Mouse (Mus musculus) kidney, adult 11 months (tissue): ENCODE measurements around the gene Cpeb4.

Experiments
- DNase-seq: peaks from one replicate; pipeline ENCODE4 v3.0.0; 2022

Cpeb4 gene

DNA sequence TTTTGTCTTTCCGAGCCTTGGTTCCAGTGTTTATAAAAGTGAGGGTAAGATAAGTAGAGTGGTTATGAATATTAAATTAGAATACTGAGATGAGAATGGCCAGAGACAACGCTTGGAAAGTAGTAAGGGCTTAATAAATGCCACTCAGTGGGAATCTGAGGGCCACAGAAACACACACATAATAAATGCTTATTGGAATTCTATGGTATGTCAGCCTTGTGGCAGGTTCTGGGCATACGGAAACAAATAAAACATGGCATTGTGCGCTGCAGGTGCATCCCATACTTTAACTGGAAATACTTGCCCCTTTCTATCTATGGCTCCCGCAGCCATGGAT is 24.6 kb upstream of the Cpeb4 start:
- no peak for DNase-seq

DNA sequence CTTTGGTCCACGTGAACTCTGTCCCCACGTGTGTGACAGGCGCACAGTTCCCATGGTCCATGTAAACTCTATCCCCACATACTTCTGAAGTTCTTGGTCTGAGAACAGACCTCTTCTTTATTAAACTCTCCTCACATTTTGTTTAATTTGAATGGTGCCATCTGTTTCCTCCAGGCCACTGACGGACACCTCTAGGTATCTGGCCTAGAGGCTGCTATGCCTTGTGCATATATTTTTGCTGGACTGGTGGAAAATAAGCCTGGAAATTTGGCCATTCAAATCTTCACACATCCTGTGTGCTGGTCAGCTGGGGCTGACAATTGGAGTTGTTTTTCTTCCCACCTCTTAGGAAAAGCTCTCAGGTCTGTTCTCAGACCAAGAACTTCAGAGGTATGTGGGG is 23.3 kb upstream of the Cpeb4 start:
- DNase-seq, result no peak

DNA sequence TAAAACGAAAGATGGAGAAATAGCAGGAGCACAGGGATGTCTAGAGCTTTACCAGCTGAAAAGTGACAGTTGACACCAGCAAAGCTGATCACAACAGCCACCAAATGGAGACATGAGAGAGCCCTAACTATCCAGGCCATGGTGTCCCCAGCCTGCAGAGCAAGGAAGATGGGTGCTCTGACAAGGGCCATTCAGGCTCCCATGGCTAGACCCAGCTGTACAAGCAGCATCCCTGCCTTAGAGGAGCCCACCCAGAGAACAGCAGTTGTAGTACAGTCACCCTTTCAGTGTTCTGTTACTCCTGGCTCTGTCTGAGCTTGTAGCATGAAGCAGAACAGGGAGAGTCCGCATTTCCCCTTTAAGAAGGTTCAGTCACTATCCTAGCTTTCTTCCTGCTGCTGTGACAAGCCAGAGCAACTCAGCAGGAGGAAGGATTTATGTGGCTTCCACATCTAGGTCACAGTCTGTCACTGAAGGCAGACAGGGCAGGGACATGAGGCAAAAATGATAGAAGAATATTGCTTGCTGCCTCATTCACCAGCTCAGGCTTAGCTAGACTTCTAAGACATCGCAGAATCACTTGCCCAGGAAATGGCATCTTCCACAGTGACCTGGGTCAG is 21.7 kb upstream of the Cpeb4 start:
- DNase-seq, result no peak

DNA sequence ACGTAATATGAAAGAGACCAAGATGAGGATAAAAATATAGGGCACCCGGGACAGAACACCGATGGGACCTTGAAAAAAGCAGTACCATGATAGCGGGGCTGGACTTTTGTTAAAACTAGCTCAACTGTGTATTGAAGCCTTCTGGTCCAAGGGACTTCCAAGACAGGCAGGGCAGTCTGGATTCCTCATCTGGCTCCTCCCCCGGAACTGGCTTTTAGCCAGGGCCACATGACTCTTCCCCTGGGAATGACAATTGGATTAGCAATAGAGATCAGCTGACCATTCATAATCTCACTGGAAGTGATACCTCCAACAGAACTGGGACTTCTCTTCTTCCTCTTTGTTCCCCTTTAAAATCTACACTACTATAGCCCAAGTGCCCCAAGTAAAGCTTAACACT is 21.0 kb upstream of the Cpeb4 start:
- DNase-seq, result peak; percentile 76

DNA sequence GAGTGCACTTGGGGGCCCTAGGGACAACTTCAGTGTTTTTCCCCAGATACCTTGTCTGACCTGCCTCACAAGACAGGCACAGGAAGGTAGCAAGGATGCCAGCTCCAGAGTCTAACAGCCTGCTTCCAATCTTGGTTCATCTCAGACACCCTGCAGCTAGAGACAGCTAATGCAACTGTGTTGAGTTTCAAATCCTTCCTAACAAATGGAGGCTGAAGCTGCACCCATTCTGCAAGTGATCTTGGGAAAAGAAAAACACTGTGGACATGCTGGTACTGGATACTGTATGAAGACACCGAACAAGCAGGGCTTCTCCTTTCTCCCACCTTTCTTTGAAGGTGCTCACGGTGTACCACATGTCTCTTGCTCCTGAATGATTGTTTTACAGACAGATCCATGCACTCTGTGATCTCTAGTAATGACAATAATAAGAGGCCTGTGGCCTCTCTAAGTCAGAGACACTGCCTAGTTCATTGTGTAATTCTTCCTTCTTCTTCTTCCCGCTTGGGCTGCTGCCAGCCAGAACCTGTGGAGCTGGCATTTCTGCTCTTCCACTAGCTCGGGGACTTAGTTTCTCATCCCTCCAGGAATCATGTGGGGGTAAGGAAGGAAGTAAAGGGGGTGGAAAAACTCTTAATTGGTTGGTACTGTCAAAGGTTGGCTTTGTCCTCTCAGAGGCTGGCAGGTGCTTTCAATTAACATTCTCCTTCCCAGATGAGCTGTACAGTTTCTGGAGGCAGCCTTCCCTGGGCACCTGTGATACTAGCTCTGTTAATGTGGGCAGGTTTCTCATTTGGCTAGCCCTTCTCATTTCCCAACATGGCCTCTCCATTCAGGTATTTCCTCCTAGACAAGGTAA is 20.1 kb upstream of the Cpeb4 start:
- no peak for DNase-seq

DNA sequence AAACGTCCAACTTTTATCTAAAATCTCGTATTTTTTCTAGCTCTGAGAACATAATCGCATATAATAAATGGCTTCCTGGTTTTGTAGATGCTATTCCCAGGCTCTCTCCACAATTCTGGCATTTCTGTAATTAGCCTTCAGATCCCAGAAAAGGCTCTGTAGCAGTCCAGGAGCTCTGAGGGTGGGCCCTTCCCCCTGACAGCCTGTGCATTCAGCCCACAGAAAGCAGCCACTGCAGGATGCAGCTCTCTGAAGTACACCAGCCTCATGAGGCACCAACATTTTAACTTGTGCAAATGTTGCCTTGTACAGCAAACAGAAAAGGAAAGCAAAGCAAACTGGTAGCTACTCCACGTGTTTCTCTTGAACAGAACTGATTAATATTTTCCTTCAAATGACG is 17.1 kb upstream of the Cpeb4 start:
- DNase-seq, result no peak

DNA sequence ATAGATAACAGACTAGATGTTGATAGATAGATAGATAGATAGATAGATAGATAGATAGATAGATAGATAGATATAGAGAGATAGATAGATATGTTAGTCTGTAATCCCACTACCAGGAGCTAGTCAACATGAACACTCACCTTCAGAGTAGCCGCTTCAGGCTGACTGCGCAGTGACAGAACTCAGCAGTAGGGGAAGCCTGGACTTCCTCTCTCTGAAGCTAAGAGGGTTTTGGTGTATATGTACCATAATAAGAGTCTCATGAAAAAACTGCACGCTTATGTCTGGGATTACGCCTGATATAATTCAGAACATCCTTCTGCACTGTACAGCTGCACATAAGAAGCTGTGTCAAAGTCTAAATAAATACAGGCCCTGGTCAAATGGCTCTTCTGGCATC is 14.5 kb upstream of the Cpeb4 start:
- DNase-seq, result no peak

DNA sequence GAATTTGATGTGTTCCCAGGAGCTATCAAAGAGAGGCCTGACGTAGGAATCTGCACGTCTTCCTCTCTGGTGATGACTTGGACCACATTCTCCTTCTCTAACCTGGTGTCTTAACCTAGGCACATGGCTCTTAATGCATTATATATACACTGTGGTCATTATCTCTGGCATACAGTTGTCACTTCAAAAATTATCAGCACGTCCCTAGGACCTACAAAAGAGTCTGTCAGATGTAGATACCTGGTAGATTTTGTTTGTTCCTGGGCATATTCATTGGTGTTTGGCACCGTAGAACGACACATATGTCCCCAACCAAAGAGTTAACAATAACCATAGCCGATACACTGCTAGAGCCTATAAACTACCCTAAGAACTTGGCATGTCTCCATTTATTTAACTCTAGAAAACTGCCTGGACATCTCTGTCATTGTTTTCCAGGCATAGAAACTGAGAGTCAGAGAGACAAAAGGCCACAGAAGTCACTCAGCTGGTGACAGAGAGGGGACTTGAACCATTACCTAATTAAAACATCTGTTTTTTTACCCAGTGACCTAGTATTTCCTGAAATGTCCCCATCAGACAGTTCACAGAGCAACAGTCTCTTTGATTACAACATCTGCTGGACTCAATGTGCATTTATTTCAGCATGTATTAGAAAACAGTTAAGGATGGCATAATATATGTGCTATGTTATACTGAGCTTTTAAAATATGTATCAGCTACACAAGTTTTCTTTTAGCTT is 10.7 kb upstream of the Cpeb4 start:
- DNase-seq, result no peak

DNA sequence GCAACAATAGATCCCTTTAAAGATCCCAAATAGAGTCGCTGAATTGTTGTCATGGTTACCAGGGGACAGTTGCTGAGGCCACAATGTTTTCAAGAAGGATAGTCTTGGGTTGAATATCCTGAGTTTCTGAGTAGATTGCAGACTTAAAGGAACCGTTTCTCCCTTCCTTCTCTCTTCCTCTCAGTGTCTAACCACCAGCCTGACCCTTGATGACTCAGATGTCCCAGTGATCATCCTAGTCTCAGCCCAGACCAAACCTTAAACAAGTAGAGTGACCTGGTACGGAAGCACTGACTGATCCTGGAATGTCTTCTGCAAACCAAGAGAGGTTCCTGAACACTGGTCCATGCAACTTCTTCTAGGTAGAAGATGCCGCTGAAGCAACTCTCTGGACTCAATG is 4.0 kb upstream of the Cpeb4 start:
- DNase-seq, result no peak

DNA sequence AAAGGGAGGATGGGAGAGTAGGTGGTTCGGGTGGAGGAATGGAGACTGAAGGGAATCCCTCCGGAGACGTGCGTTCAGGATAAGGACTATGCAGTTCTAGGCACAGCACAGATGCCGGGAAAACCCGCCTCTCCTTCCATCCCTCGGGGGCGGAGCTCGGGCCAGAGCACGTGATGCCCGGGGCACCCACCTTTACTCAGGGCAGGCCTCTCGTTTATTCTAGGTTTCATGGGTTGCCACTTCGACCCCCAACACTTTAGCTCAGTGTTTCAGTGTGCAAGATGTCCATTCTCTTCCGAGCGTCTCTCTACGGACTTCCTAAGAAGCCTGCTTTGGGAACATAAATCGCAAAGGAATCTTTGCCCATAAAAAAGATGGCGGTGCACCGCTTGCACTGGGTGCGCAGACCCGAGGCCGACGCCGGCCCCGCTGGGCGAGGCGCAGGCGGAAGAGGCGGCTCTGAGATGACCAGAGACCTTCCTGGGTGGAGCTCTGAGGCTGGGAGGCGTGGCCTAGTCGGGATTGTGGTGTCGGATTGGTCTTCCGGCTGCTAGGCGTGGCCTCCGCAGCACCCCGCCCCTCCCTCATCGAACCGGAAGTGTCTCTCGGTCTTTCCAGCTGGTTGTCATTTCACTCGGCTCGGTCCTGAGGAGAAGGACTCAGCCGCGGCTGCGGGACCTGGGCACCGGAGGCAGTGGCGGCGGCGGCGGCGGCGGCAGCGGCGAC is 1.6 kb upstream of the Cpeb4 start:
- peak; percentile 99 for DNase-seq

DNA sequence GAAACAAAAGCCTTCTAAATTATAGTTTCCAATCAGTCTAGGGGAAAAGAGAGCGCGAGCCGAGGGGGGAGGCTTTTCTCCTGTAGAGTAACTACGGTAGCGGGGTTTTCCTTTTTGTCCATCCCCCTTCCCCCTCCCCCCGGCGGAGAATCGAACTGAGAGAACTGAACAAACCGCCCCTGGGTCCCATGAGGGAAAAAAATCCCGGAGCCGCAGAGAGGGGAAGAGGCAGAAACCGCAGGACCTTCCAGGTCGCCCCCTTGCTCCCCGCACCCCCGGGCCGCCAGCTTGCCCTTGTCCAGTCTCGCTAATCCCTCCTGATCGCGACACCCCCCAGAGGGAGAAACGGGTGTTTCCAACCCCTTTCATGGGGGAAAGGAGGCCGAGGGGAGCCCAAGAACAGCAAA is 873 bp upstream of the Cpeb4 start:
- peak; percentile 47 for DNase-seq

DNA sequence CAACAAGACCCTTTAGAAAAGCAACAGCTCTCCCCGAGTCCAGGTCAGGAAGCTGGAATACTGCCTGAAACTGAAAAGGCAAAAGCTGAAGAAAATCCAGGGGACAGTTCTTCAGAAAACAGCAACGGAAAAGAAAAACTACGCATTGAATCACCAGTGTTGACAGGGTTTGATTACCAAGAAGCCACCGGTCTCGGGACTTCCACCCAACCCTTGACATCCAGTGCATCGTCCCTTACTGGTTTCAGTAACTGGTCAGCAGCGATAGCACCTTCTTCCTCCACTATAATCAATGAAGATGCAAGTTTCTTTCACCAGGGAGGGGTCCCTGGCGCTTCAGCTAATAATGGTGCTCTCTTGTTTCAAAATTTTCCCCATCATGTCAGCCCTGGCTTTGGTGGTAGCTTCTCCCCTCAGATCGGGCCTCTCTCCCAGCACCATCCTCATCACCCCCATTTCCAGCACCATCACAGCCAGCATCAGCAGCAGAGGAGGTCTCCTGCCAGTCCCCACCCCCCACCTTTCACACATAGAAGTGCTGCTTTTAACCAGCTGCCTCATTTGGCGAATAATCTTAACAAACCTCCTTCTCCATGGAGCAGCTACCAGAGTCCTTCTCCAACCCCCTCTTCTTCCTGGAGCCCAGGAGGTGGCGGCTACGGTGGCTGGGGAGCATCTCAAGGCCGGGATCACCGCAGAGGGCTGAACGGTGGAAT is 693 bp downstream of the Cpeb4 start:
- DNase-seq, result peak; percentile 24

DNA sequence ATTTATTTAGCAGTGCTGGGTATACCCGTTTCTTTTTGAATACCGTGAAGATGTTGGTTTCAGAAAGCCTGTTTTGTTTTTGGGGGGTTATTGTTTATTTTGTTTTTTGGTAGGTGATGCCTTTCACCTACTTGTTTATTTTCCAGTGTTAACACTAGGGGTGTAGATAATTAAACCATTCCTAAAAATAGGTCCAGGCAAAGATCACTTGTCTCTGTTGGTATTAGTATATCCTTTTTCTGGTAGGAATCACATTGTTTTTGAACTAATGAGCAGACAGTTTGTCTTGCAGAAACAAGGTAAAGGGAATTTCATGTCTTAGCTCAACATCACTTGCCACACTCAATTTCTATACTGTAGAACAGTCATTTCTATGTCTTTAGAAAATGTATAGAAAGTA is 2.1 kb downstream of the Cpeb4 start:
- no peak for DNase-seq

DNA sequence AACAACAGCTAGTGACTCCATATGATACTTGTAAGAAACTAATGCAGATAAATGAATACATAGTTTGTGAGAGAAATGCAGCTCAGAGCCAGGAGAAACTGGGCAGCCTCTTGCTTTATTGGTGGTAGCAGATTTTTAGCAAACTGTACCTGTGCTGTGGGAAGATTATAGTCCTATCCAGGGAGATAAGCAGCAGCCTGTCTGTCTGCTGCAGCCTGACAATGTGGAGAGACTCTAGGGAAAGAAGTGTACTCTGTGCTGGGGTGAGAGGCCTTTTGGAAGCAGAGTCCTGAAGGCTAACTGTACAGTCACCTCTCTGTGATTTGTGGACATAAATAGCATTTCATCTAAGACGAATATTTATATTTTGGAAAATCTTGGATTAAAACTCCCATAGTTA is 11.7 kb downstream of the Cpeb4 start:
- no peak for DNase-seq

DNA sequence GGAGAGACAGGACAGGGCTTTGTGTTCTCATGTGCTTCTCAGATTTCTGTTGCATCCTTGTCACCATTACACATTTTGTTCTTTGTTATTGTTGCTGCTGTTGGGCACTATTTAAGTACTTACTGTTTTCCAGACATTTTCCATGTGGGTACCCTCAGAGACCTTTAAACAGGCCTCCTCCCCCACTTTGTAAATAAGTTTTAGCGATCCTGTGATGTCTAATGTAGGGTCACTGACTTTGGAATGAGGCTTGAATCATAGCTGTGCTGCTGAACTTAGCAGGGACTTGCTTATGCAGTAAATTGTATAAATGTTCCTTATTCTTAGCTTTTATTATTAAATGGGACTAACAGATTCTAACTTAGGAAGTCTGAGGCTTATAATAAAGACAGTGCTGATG is 13.8 kb downstream of the Cpeb4 start:
- DNase-seq, result no peak

DNA sequence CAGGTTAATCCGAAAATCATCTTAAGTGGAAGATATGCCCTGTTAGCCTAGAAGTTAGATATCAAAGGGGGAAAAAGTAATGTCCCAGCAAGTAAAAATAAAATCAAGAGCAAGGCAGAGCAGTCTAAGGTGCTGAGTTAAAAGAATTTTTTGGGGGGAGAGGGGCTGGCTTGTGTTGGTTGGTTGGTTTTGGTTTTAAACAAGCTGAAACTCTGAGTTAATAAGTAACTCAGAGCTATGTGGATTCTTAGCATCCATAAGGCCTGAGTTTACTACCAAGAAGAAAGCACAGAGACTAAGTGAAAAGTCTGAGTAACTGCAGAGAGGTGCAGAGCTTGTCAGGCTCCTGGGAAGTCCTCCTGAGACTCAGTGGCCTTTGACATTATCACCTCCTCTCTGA is 16.2 kb downstream of the Cpeb4 start:
- DNase-seq, result no peak

DNA sequence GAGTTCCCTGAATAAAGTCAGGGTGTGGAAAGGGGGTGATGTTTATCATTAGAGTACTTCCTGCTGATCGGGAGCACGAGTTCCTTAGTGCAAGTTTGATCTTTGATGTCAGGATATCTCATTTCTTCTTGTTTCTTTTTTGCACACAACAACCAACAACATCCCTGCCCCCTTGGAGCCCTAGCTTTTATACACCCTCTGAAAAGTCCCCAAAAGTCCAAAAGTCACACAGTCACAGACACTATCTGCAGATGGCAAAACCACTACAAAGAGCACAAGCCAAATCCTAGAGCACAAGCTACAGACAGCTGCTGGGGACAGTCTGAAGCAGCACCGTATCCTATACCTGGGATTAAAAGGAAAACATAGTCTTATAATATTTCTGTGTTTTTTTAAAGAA is 20.1 kb downstream of the Cpeb4 start:
- no peak for DNase-seq

DNA sequence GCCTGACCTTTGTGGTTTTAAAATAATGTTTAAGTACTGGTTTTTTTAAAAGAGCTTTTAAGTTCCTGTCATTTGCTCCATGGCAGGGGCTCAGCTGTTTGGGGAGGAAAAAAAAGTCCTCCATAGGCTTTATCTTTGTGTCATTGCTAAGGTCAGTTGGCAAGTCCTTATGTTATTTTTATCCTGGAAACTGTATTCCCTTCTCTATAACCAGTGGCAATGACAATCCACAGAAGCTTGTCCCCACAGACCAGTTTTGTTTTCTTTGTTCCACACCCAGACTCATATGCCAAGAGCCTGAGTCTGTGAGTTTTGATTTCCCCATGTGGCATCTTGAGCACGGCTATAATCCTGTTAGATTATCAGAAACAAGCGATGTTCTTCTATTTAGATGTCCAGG is 21.6 kb downstream of the Cpeb4 start:
- DNase-seq, result no peak

DNA sequence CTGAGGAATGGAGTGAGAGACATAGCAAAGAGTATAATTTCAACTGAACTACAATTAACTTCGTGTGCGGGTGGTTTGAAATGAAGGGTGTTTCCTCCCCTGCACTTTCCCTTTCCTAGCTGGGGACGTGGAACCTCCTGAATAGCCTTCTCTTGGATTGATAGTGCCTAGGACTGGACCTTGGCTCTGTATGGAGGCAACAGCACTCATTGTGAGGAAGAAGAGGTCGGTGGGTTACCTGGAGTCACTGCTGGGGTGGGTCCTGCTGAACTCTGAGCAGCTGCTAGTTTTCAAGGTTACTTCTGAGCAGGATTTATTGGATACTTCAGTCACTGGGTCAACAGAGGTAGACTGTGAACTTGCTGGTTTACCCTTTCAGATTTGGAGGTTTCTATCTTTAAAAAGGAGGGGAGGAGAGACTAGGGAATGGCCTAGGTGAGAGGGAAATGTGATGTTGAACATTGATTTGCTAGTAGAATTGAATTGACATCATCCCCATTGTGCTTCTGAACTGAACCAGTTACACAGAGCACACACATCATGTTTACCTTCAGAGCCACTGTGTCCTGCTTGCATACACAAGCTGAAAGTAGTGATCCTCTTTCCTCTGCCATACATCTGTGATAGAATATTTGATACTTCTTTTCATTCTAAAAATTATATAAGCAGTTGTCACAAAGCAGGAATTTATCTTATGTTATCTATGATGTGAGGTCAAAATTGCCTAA is 24.2 kb downstream of the Cpeb4 start:
- no peak for DNase-seq

DNA sequence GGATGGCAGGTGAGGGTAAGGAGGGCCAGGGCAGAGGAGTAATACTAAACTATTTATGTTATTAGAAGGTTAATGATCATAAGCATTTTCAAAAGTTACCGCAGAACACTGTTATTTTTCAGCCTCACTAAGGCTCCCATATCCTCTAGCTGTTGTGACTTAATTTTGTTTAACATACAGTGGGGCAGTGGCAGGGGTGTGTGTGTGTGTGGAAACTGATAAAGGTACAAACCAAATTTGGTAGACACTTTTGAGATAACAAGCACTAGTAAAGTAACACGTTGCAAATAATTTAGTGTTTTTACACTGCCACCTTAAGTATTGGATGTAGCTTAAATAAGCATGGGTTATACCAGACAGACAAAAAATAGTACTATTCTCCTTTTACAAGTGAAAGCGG is 24.9 kb downstream of the Cpeb4 start:
- DNase-seq, result no peak

DNA sequence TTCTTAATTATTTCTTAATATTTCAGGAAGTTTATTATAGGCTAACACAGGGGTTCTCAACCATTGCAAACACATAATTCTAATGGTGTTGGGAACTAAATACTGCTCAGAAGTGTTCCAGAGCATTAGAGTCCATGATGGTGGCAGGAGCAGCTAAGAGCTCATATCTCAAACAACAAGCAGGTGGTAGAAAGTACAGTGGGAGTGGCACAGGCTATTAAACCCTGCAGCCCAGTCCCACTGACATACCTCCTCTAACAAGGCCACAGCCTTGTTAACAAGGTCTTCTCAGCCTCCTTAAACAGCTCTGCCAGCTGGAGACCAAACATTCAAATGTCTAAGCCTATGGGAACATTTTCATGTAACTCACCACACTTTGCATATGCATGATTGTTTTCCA is 27.2 kb downstream of the Cpeb4 start:
- DNase-seq, result no peak

DNA sequence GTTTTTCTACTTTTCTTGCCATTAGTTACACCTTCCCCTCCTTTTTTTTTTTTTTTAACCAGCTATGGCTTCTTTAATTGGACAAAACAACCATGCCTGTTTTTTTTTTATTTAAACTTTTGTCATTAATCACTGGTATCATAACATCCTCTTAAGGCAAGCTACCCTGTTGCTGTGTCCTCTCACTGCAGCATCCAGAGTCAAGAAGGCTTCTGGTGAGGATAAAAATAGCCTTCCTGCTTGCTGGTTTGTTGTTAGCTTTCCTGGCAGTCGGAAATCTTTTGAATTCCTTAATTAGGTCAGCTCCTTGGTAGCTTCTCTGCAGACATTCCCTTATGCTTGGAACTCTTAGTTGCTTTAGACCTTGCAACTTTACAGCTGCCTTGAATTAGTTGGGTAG is 28.7 kb downstream of the Cpeb4 start:
- DNase-seq, result peak; percentile 37
